Mouse (Mus musculus) cerebellum, adult 11-12 months (tissue): ENCODE data around the gene Srgap1.

Experiments used
- DNase-seq: peaks from one replicate; pipeline ENCODE4 v3.0.0; 2022

The Srgap1 gene

DNA sequence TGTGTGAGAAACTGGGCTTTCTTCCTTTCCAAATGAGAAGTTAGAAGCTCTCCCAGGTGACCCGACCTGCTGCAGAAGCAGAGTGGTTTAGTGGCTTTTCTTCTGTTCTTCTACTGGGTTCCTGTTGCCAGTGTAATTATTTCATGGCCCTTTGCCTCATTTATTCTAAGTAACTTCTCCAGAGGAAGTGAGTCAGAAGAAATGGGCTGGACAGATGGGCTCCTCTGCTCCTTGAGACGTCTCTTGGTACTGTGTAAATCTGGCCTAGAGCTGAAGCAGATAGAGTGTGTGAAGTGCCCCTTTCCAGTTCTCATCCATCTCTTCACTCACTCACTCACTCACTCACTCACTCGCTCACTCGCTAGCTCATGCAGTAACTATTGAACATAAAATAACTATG lies 290.4 kb downstream of the Srgap1 start:
- no peak for DNase-seq

GRCm38 (mm10) chr10:121755822-121756221 lies 291.3 kb downstream of the Srgap1 start:
- no peak for DNase-seq

GRCm38 (mm10) chr10:121754237-121754636 lies 292.9 kb downstream of the Srgap1 start:
- no peak for DNase-seq

DNA sequence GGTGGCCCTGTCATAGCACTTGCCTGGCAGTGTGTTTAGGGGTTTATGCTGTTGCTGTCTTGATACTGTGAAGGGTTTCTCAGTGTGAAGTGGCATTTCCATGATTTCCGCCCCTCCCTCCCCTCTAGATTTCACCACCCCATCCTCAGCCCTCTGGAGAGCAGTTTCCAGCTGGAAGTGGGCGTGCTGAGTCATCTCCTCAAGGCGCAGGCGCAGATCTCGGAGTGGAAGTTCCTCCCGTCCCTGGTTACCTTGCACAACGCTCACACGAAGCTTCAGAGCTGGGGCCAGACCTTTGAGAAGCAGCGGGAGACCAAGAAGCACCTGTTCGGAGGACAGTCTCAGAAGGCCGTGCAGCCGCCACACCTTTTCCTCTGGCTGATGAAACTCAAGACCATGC lies 296.9 kb downstream of the Srgap1 start:
- DNase-seq = no peak

GRCm38 (mm10) chr10:121742336-121742735 lies 304.8 kb downstream of the Srgap1 start:
- DNase-seq = no peak

DNA sequence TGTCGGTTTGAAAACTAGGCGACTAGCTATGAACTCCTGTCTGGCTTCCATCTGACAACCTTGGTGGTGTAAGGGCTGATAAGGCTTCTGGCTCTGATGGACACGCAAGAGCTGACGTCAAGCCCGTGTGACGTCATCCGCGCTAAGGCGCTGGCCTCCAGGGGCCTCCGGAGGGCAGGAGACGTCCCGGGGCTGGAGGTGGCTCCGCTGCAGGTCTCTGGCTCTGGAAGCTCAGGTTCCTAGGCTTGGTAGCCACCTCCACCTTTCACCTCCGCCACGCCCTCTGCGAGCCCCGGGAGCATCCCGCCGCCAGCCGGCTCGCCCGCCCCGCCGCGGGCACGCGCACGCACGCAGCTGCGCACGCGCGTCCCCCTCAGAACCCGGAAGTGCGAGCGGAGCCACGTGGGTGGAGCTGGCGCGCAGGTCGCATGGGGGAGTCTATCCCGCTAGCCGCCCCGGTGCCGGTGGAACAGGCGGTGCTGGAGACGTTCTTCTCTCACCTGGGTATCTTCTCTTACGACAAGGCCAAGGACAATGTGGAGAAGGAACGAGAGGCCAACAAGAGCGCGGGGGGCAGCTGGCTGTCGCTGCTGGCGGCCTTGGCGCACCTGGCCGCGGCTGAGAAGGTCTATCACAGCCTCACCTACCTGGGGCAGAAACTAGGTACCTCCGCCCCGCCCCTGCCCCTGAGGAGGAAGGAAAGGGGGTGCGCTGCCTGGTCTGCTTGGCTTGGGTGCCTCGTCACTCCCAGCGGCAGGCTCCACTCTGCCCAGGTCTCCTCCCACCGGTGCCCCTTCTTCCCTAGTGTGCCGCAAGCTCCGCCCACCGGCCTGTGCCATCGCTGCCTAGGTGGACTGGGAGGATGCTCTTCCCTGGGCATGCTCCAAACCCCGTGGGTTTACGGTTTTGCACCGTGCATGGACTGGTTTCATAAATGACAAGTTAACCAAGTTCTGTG lies 307.3 kb downstream of the Srgap1 start, which contains the start of gene BC048403:
TSS of gene BC048403 (plus strand) at position 390 of the 958 bp plus-strand sequence.
- peak; percentile 90 for DNase-seq

DNA sequence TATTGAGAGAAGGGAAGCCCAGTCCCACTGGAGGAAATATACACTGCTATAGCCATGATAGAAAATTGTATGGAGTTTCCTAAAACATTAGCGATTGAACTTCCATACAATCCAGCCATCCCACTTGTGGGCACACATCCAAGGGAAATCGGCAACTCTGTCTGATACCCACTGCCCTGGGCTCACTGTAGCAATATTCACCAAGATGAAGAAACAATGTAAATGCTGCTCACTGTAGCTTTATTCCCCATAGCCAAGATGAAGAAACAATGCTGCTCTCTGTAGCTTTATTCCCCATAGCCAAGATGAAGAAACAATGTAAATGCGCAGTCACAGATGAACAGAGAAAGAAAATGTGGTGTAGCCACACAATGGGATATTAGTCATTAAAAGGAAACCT lies 309.9 kb downstream of the Srgap1 start:
- DNase-seq = no peak

DNA sequence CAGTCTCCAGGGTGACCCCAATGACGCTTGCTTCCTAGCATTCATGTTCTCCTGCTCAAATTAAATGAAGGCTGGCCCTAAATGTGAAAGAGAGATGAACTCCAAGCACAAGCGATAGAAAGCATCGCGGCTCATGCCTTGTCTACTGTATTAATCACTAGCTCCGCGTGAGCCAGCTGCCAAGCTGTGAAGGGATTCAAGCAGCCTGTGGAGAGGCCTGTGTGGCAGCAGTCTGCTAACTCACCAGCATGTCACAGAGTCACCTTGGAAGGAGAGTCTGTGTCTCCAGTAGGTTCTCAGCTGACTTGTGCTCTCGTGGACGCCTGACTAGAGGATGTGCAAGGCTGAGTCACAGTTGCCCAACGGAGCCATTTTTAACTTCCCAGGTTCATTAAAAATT lies 314.6 kb downstream of the Srgap1 start:
- no peak for DNase-seq

- no peak for DNase-seq
Measured at GRCm38 (mm10) chr10:121731048-121731725, 315.9 kb downstream of the Srgap1 start.
